Mouse (Mus musculus) hindbrain, embryonic 13.5 days (tissue): Measurements from ENCODE around the gene Tll2. TPM values are rescaled to one million over a fixed set of nuclear protein-coding genes. Genes with fewer than 3 reads are reported as not detected.

Source experiments
- ATAC-seq: fragments of 200-750 bp; cut with Nextera tagmentation; 2 replicates; pipeline ENCODE4 v1.8.0; 2017; ENCODE audit warnings: moderate TSS enrichment; ENCODE audit not compliant: low FRiP score
- H3K27ac ChIP-seq: fragments of 300-500 bp; sonication (generic); 2 replicates; pipeline ENCODE4 v1.5.1; 2015; ENCODE audit warnings: inconsistent platforms, mild to moderate bottlenecking, moderate library complexity
- H3K27me3 ChIP-seq: fragments of 300-500 bp; sonication (generic); 2 replicates; pipeline ENCODE4 v1.6.1; 2015; ENCODE audit warnings: mild to moderate bottlenecking, inconsistent platforms
- H3K36me3 ChIP-seq: fragments of 300-500 bp; sonication (generic); 2 replicates; pipeline ENCODE4 v1.6.1; 2015; ENCODE audit warnings: mild to moderate bottlenecking, inconsistent platforms
- H3K4me1 ChIP-seq: fragments of 300-500 bp; sonication (generic); replicated peaks from 2 replicates; pipeline ENCODE4 v1.6.1; 2015; ENCODE audit warnings: inconsistent platforms
- H3K4me2 ChIP-seq: fragments of 300-500 bp; sonication (generic); 2 replicates; pipeline ENCODE4 v1.6.1; 2015; ENCODE audit warnings: inconsistent platforms, mild to moderate bottlenecking, moderate library complexity
- H3K4me3 ChIP-seq: fragments of 300-500 bp; sonication (generic); 2 replicates; pipeline ENCODE4 v1.5.1; 2015; ENCODE audit warnings: mild to moderate bottlenecking, inconsistent platforms
- H3K9ac ChIP-seq: fragments of 300-500 bp; sonication (generic); 2 replicates; pipeline ENCODE4 v1.6.1; 2015; ENCODE audit warnings: mild to moderate bottlenecking, inconsistent platforms
- H3K9me3 ChIP-seq: fragments of 300-500 bp; sonication (generic); 2 replicates; pipeline ENCODE4 v1.6.1; 2016; ENCODE audit warnings: inconsistent platforms
- WGBS: fragments of 180-500 bp; shearing (Covaris S2); methylation state at CpG from one replicate; pipeline ENCODE4 v1.1.7; 2015; 5-methylcytosine and 5-hydroxymethylcytosine counted together
- polyA plus RNA-seq: library from polyadenylated mRNA; unstranded; fragments of >200 nt; fragmentation: Nextera tagmentation; extraction: Ambion mirVana; gene quantifications from 2 replicates; pipeline ENCODE4 v1.2.1, GENCODE M21; 2015

Gene Tll2
- polyA plus RNA-seq, 1 experiment from 2014 or later, result 0.60 TPM

- Histone ChIP-seq H3K9me3 (no peaks in the 10 kb centered on the region), H3K9ac (no peak overlapping the region), H3K4me3 (no peak overlapping the region), H3K27me3 (no peaks in the 10 kb centered on the region), H3K4me2 (no peak overlapping the region), H3K4me1 (no peaks in the 10 kb centered on the region), H3K36me3 (no peaks in the 10 kb centered on the region), H3K27ac (no peak overlapping the region)
- 82% methylated on average over 4 of the region's 4 CpGs for WGBS
- ATAC-seq, result no peak
Observed at GRCm38 (mm10) chr19:41035809-41036551, 170.7 kb downstream of the Tll2 start.

Other genes starting within 250 kb of the Tll2 start
- 0.65 and 0.77 TPM in 2 replicates for gene Blnk, start 212.3 kb downstream of the Tll2 start, polyA plus RNA-seq
- gene Dntt, start 177.6 kb downstream of the Tll2 start, polyA plus RNA-seq, result 0.35 TPM in 1 of 2 replicates, not detected in the other
- not detected in 2 replicates for gene Opalin, start 129.7 kb downstream of the Tll2 start, polyA plus RNA-seq
- 91.3 and 99.0 TPM in 2 replicates for gene Tm9sf3, start 57.2 kb upstream of the Tll2 start, polyA plus RNA-seq
- gene Pik3ap1, start 178.3 kb upstream of the Tll2 start, polyA plus RNA-seq, result 2.0 and 2.2 TPM in 2 replicates